Mouse (Mus musculus): ENCODE data around the gene Mov10l1. TPM values are rescaled to one million over a fixed set of nuclear protein-coding genes. Genes with fewer than 3 reads are reported as not detected.

Gene Mov10l1
- total RNA-seq, 2 experiments from 2014 or later, result not detected

- ATAC-seq (replicated peaks; ENCODE audit: low FRiP score, low TSS enrichment, poor library complexity, severe bottlenecking), result no peak
These were observed 18.5 kb downstream of the Mov10l1 start for GRCm38 (mm10) chr15:89001245-89001644.

DNA sequence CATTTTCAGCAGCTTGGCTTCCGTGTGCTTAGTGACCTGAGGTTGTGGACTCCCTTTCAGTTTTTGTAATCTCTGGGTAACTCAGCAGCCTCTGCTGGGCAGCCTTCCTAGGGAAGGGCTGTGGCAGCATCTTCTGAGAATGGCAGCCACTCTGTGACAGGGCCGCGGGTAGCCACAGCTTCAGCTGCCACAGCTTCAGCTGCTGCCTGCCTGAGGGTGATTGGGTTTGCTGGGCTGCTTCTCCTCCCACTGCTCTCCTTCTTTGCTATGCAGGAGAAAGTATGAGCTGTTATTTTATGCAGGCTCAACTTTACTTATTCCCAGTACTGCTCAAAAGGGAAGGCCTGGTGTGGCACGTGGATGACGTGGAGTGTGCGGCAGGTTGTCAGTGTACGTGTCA lies 24.3 kb downstream of the Mov10l1 start:
- ATAC-seq (replicated peaks; ENCODE audit: low FRiP score, low TSS enrichment, poor library complexity, severe bottlenecking), result no peak

DNA sequence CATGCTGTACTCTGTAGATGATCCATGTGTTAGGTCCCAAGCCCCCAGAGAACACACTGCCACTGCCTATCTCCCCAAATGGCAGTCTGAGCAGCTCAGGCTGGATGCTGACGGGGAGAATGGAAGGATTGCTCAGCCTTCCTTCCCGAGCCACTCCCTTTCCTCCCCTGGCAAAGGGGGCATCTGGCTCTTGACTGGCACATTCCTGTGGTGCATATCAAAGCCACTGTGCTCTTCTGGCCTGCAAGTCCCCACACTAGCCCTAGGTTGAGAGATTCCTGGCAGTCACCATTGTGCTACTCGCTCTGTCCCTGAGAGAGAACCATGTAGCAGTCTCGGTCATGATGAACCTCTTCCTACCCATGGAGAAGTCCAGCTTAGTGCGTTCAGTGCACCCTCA lies 25.1 kb downstream of the Mov10l1 start:
- ATAC-seq (replicated peaks; ENCODE audit: low FRiP score, low TSS enrichment, poor library complexity, severe bottlenecking), result no peak

GRCm38 (mm10) chr15:89016722-89017121 lies 34.0 kb downstream of the Mov10l1 start:
- ATAC-seq (replicated peaks; ENCODE audit: low FRiP score, low TSS enrichment, poor library complexity, severe bottlenecking), result 0 out of 2 replicates have a peak, but pooled peaks have one; percentile 44

- ATAC-seq (replicated peaks; ENCODE audit: low FRiP score, low TSS enrichment, poor library complexity, severe bottlenecking), result no peak
These were observed 37.4 kb downstream of the Mov10l1 start for GRCm38 (mm10) chr15:89020085-89020484.

GRCm38 (mm10) chr15:89020492-89020891 lies 37.8 kb downstream of the Mov10l1 start:
- ATAC-seq (replicated peaks; ENCODE audit: low FRiP score, low TSS enrichment, poor library complexity, severe bottlenecking), result no peak

GRCm38 (mm10) chr15:89044381-89044780 lies 61.7 kb downstream of the Mov10l1 start:
- ATAC-seq (replicated peaks; ENCODE audit: low FRiP score, low TSS enrichment, poor library complexity, severe bottlenecking), result no peak

GRCm38 (mm10) chr15:89046356-89046755 lies 63.6 kb downstream of the Mov10l1 start:
- ATAC-seq (replicated peaks; ENCODE audit: low FRiP score, low TSS enrichment, poor library complexity, severe bottlenecking), result no peak

- ATAC-seq (replicated peaks; ENCODE audit: low FRiP score, low TSS enrichment, poor library complexity, severe bottlenecking), result no peak
These were observed 72.0 kb downstream of the Mov10l1 start for GRCm38 (mm10) chr15:89054666-89055065.

- no peak for ATAC-seq (replicated peaks; ENCODE audit: low FRiP score, low TSS enrichment, poor library complexity, severe bottlenecking)
These were observed 76.0 kb downstream of the Mov10l1 start for GRCm38 (mm10) chr15:89058736-89059135.

DNA sequence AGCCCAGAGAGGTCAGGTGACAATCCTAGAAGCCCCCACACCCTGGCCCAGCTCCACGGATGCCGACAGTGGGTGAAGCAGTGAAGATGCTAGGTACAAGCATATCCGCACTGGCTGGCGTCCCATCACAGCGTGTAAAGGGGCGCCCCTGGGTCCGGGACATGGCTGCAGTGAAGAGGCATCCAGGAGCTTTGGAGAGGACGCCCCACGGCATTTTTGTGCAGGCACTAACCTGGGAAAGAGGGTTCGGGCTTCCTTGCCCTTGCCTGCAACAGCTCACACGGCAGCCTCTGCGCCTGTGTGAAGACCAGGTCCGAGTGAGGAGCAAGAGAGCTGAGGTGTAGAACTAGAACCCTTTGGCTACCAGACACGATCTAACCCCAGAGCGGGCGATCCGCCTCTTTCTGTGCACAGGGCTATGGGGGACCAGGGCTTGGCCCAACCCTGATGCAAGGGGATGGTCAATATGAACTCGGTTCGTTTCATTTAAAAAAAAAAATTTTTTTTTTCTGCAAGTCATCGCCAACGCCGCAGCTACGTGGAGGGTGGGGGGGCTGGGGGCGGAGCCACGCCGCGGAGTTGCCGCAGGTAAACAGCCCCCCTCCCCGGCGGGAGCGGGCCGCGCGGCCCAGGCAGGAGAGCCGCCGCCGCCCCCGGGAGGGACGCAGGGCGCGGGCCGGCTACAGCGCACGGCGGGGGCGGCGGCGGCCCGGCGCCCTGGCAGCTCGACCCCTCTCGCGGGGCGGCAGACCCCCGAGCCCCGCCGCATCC lies 76.6 kb downstream of the Mov10l1 start, which contains the start of gene Panx2:
Gene Panx2 (plus strand): TSS at position 574 of the 771 bp plus-strand sequence.
- 0 out of 2 replicates have a peak, but pooled peaks have one; percentile 19 for ATAC-seq (replicated peaks; ENCODE audit: low FRiP score, low TSS enrichment, poor library complexity, severe bottlenecking)

- ATAC-seq (replicated peaks; ENCODE audit: low FRiP score, low TSS enrichment, poor library complexity, severe bottlenecking), result no peak
These were observed 77.4 kb downstream of the Mov10l1 start for GRCm38 (mm10) chr15:89060032-89060681.

- ATAC-seq (replicated peaks; ENCODE audit: low FRiP score, low TSS enrichment, poor library complexity, severe bottlenecking), result no peak
These were observed 78.2 kb downstream of the Mov10l1 start for GRCm38 (mm10) chr15:89060811-89061460.

DNA sequence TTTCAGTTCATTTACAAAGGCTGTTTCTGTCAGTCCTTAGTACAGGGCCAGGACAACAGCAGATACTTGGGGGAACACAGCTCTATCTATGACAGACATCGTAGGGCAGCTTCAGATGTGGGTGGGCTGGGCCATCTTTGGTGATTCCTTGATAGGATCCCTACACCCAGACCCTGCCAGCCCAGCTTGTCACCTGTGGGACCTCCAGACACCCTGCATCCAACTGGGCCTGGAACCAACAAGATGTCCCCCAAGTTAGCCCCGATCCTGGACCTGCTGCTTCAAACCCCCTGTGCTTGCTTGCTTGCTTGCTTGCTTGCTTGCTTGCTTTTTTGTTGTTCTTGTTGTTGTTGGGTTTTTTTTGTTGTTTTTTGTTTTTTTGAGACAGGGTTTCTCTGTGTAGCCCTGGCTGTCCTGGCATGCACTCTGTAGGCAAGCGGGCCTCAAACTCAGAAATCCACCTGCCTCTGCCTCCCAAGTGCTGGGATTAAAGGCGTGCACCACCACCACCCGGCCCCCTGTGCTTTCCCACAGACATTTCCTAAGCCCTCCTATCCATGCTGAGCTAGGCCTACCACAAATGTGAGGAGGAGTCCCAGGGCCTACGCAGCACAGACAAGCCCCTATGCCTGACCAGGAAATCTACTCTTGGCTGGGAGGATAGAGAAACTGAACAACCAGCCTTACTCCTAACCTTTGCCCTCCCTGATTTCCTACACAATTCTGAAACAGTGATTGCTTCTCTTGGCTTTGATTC lies 79.2 kb downstream of the Mov10l1 start:
- no peak for ATAC-seq (replicated peaks; ENCODE audit: low FRiP score, low TSS enrichment, poor library complexity, severe bottlenecking)

- ATAC-seq (replicated peaks; ENCODE audit: low FRiP score, low TSS enrichment, poor library complexity, severe bottlenecking), result no peak
These were observed 79.8 kb downstream of the Mov10l1 start for GRCm38 (mm10) chr15:89062518-89062910.

DNA sequence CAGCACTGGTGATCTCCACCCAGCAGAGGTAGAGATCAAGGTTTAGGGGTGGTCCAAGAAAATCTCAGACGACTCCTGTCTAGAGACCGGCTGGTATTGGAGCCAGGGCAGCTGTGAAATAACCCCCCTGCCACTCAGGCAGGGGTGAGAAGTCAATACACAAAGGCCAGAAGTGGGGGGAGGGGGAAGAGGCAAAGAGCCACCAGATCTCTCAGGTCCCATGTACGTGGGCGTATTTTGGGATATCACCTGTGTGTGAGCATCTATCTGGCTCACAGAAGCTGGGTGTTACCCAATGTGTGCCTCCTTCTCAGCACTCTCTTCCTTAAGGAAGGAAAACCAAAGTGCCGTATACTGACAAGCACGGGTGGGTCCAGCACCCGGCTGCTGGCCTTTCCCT lies 80.3 kb downstream of the Mov10l1 start:
- no peak for ATAC-seq (replicated peaks; ENCODE audit: low FRiP score, low TSS enrichment, poor library complexity, severe bottlenecking)

DNA sequence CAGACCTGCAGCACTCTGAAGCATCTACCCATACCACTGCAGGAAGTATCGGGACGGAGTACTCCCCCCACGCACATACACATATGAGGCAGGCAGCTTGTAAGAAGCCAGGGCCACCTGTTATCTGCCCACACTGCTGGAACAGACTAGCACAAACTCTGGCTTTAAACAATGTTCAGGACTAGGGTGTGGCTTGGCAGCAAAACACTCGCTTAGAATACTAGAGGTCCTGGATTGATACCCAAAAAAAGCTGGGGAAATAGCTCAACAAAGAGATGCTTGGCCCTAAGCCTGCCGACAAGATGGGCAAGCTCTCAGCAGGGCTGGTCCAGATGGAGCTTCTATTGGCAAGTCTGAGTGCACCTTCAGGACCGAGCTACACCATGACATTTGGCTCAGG lies 80.8 kb downstream of the Mov10l1 start:
- ATAC-seq (replicated peaks; ENCODE audit: low FRiP score, low TSS enrichment, poor library complexity, severe bottlenecking), result no peak

DNA sequence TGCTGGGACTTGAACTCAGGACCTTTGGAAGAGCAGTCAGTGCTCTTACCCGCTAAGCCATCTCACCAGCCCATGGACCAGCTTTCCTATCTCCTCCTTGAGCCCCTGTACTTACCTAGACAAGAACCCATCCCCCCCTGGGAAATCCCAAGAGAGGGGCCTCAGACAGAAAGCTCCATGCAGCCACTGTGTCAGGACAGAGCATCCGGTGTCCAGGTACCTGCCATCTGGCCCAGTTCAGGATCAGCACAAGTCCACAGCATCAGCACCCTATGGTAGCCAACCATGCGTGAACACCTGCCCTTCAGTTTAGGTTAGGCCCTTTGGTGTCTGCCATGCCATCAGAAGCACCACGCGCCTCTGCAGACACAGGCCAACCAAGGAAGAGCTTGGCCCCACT lies 82.2 kb downstream of the Mov10l1 start:
- ATAC-seq (replicated peaks; ENCODE audit: low FRiP score, low TSS enrichment, poor library complexity, severe bottlenecking), result no peak

DNA sequence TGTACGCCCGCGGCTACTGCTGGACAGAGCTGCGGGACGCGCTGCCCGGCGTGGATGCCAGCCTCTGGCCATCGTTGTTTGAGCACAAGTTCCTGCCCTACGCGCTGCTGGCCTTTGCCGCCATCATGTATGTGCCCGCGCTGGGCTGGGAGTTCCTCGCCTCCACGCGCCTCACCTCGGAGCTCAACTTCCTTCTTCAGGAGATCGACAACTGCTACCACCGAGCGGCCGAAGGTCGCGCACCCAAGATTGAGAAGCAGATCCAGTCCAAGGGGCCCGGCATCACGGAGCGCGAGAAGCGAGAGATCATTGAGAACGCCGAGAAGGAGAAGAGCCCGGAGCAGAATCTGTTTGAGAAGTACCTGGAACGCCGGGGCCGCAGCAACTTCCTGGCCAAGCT lies 84.9 kb downstream of the Mov10l1 start:
- ATAC-seq (replicated peaks; ENCODE audit: low FRiP score, low TSS enrichment, poor library complexity, severe bottlenecking), result no peak

DNA sequence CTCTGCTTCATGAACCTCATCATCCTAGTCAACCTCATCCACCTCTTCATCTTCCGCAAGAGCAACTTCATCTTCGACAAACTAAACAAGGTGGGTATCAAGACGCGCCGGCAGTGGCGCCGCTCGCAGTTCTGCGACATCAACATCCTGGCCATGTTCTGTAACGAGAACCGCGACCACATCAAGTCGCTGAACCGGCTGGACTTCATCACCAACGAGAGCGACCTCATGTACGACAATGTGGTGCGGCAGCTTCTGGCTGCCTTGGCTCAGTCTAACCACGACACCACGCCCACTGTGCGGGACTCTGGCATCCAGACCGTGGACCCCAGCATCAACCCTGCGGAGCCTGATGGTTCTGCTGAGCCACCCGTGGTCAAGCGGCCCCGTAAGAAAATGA lies 85.5 kb downstream of the Mov10l1 start:
- ATAC-seq (replicated peaks; ENCODE audit: low FRiP score, low TSS enrichment, poor library complexity, severe bottlenecking), result no peak
